8 mouse cellular contexts compared by ENCODE assay signal in genomic region chr2:152081641-152082448, GRCm38 (mm10). TPM values are rescaled to one million over a fixed set of nuclear protein-coding genes. Genes with fewer than 3 reads are reported as not detected.
DNase-seq lines count a peak whose midpoint lies in the region; ATAC-seq lines count a peak whose summit lies in the region.

No protein-coding gene starts in this region.

- ATAC-seq in embryonic facial prominence, embryonic 14.5 days (ENCODE audit: low read depth): peak; percentile 92
- peak; percentile 65; the same call in 1 of the 2 replicates for ATAC-seq in heart, embryonic 13.5 days (ENCODE audit: extremely low read depth, insufficient number of reproducible peaks, low FRiP score, low TSS enrichment)
- peak; percentile 92 for ATAC-seq in kidney, embryonic 15.5 days (replicated peaks; ENCODE audit: low FRiP score)
- ATAC-seq in neural tube, embryonic 14.5 days (ENCODE audit: low read depth): peak; percentile 85

- peak overlapping the region; percentile 26; the same call in 1 of the 2 replicates for H3K9ac ChIP-seq in embryonic facial prominence, embryonic 14.5 days (ENCODE audit: low read depth, low read length)
- peak overlapping the region; percentile 40; the same call in 1 of the 2 replicates for H3K9ac ChIP-seq in heart, embryonic 13.5 days
- no peak overlapping the region for H3K9ac ChIP-seq in kidney, embryonic 15.5 days
- H3K9ac ChIP-seq in neural tube, embryonic 14.5 days (replicated peaks; ENCODE audit: low read depth, low read length): peak overlapping the region; percentile 99

- no peaks in the 10 kb centered on the region for H3K9me3 ChIP-seq in embryonic facial prominence, embryonic 14.5 days (ENCODE audit: control insufficient read depth, low read length)
- no peaks in the 10 kb centered on the region for H3K9me3 ChIP-seq in heart, embryonic 13.5 days
- H3K9me3 ChIP-seq in kidney, embryonic 15.5 days (replicated peaks): no peaks in the 10 kb centered on the region
- no peaks in the 10 kb centered on the region for H3K9me3 ChIP-seq in neural tube, embryonic 14.5 days (ENCODE audit: control insufficient read depth, low read length)

- peak overlapping the region; percentile 72 for H3K4me2 ChIP-seq in embryonic facial prominence, embryonic 14.5 days (ENCODE audit: low read depth, low read length)
- H3K4me2 ChIP-seq in heart, embryonic 13.5 days: peak overlapping the region; percentile 66
- peak overlapping the region; percentile 74 for H3K4me2 ChIP-seq in kidney, embryonic 15.5 days
- peak overlapping the region; percentile 95 for H3K4me2 ChIP-seq in neural tube, embryonic 14.5 days (ENCODE audit: low read depth, low read length)

- H3K4me1 ChIP-seq in embryonic facial prominence, embryonic 14.5 days (ENCODE audit: control insufficient read depth, insufficient read depth, low read length): peaks cover 5% of the 10 kb centered on the region; the same call in 1 of the 2 replicates
- peaks cover 18% of the 10 kb centered on the region for H3K4me1 ChIP-seq in heart, embryonic 13.5 days
- peaks cover 16% of the 10 kb centered on the region for H3K4me1 ChIP-seq in kidney, embryonic 15.5 days
- peaks cover 42% of the 10 kb centered on the region for H3K4me1 ChIP-seq in neural tube, embryonic 14.5 days (ENCODE audit: control insufficient read depth, insufficient read depth, low read length)

- WGBS in embryonic facial prominence, embryonic 14.5 days: 0% methylated on average over 26 of the region's 81 CpGs
- WGBS in heart, embryonic 13.5 days: under 1% methylated on average over 70 of the region's 81 CpGs
- under 1% methylated on average over 81 of the region's 81 CpGs for WGBS in kidney, embryonic 15.5 days
- WGBS in neural tube, embryonic 14.5 days: under 1% methylated on average over 80 of the region's 81 CpGs

- peak overlapping the region; percentile 40 for H3K4me3 ChIP-seq in embryonic facial prominence, embryonic 14.5 days (ENCODE audit: low read depth, low read length)
- H3K4me3 ChIP-seq in heart, embryonic 13.5 days: peak overlapping the region; percentile 40
- H3K4me3 ChIP-seq in kidney, embryonic 15.5 days (replicated peaks): peak overlapping the region; percentile 40
- H3K4me3 ChIP-seq in neural tube, embryonic 14.5 days (ENCODE audit: low read depth, low read length): peak overlapping the region; percentile 90

- DNase-seq in CD4-positive, CD25-positive, alpha-beta regulatory T cell, adult 2 months (ENCODE audit: low read depth, low spot score): peak; percentile 65
- peak; percentile 64 to 86 for DNase-seq in adrenal gland, postnatal 4 days (ENCODE audit: low spot score in 2 of 2)
- DNase-seq in embryonic facial prominence, embryonic 14.5 days (ENCODE audit: low spot score): peak; percentile 78
- DNase-seq in lung, adult 18-20 months: peak; percentile 56 to 66
- peak; percentile 36 to 40 for DNase-seq in thymus, adult 18-20 months

- H3K36me3 ChIP-seq in embryonic facial prominence, embryonic 14.5 days (ENCODE audit: control insufficient read depth, insufficient read depth, low read length): no peaks in the 10 kb centered on the region
- H3K36me3 ChIP-seq in heart, embryonic 13.5 days: no peaks in the 10 kb centered on the region
- H3K36me3 ChIP-seq in kidney, embryonic 15.5 days: no peaks in the 10 kb centered on the region
- peaks cover 6% of the 10 kb centered on the region for H3K36me3 ChIP-seq in neural tube, embryonic 14.5 days (ENCODE audit: control insufficient read depth, insufficient read depth, low read length)

- H3K27me3 ChIP-seq in embryonic facial prominence, embryonic 14.5 days (replicated peaks; ENCODE audit: control insufficient read depth, insufficient read depth, low read length): peaks cover 68% of the 10 kb centered on the region
- H3K27me3 ChIP-seq in heart, embryonic 13.5 days (replicated peaks): peaks cover 92% of the 10 kb centered on the region
- peaks cover 88% of the 10 kb centered on the region for H3K27me3 ChIP-seq in kidney, embryonic 15.5 days
- H3K27me3 ChIP-seq in neural tube, embryonic 14.5 days (ENCODE audit: control insufficient read depth, insufficient read depth, low read length): no peaks in the 10 kb centered on the region

- H3K27ac ChIP-seq in embryonic facial prominence, embryonic 14.5 days (replicated peaks; ENCODE audit: low read depth, low read length): no peak overlapping the region
- no peak overlapping the region for H3K27ac ChIP-seq in heart, embryonic 13.5 days (replicated peaks)
- no peak overlapping the region for H3K27ac ChIP-seq in kidney, embryonic 15.5 days
- peak overlapping the region; percentile 93 for H3K27ac ChIP-seq in neural tube, embryonic 14.5 days (ENCODE audit: low read depth, low read length)

RNA-seq across cellular contexts. Expression of gene Scrt2, which starts 0.5 kb away (rescaled TPM):
- under 1 TPM; 0.53 to 0.59 TPM for total RNA-seq in adrenal gland, postnatal 4 days (2021)
- 0.29 TPM in 2 replicates for polyA plus RNA-seq in embryonic facial prominence, embryonic 14.5 days (2014; fragmentation: Nextera tagmentation; extraction: Ambion mirVana)
- polyA plus RNA-seq in heart, embryonic 13.5 days (2015; fragmentation: Nextera tagmentation; extraction: Ambion mirVana): 0.04 TPM in 1 of 2 replicates, not detected in the other
- polyA plus RNA-seq in kidney, embryonic 15.5 days (2015; fragmentation: Nextera tagmentation; extraction: Ambion mirVana): 0.04 and 0.05 TPM in 2 replicates
- 15.7 and 17.9 TPM in 2 replicates for polyA plus RNA-seq in neural tube, embryonic 14.5 days (2014; fragmentation: Nextera tagmentation; extraction: Ambion mirVana)

RNA-seq across cellular contexts. Expression of gene Srxn1, which starts 23.5 kb away (rescaled TPM):
- total RNA-seq in adrenal gland, postnatal 4 days (2021): 10 to 100 TPM; 47.2 to 58.2 TPM
- 12.0 and 13.6 TPM in 2 replicates for polyA plus RNA-seq in embryonic facial prominence, embryonic 14.5 days (2014; fragmentation: Nextera tagmentation; extraction: Ambion mirVana)
- polyA plus RNA-seq in heart, embryonic 13.5 days (2015; fragmentation: Nextera tagmentation; extraction: Ambion mirVana): 7.4 and 7.7 TPM in 2 replicates
- 12.7 and 14.5 TPM in 2 replicates for polyA plus RNA-seq in kidney, embryonic 15.5 days (2015; fragmentation: Nextera tagmentation; extraction: Ambion mirVana)
- polyA plus RNA-seq in neural tube, embryonic 14.5 days (2014; fragmentation: Nextera tagmentation; extraction: Ambion mirVana): 22.5 and 23.4 TPM in 2 replicates

Comparison
In these comparisons a context has a peak if more than half of its experiments do, and no peak if none do; other contexts are left out.
1. H3K4me3 ChIP-seq: peak in every context shown above with its lines; median percentile 90 in neural tube, embryonic 14.5 days; 40 in embryonic facial prominence, embryonic 14.5 days; 40 in heart, embryonic 13.5 days; 40 in kidney, embryonic 15.5 days.
2. RNA of gene Scrt2, which starts 0.5 kb away (polyA plus RNA-seq): 15.7 to 17.9 TPM in neural tube, embryonic 14.5 days; 0.29 TPM in embryonic facial prominence, embryonic 14.5 days, 0.04 to 0.05 TPM in kidney, embryonic 15.5 days and 0.04 TPM in heart, embryonic 13.5 days; every median in the first group is over 10 times any median in the second.
3. Peak in every context shown above with its lines, with median percentiles within 50 percentile points of each other: DNase-seq, ATAC-seq and H3K4me2 ChIP-seq.